Mouse (Mus musculus): ENCODE data around the gene Cit. TPM values are rescaled to one million over a fixed set of nuclear protein-coding genes. Genes with fewer than 3 reads are reported as not detected.

Cit gene
- polyA plus RNA-seq, 1 experiment from 2014 or later: 5.4 TPM

DNA sequence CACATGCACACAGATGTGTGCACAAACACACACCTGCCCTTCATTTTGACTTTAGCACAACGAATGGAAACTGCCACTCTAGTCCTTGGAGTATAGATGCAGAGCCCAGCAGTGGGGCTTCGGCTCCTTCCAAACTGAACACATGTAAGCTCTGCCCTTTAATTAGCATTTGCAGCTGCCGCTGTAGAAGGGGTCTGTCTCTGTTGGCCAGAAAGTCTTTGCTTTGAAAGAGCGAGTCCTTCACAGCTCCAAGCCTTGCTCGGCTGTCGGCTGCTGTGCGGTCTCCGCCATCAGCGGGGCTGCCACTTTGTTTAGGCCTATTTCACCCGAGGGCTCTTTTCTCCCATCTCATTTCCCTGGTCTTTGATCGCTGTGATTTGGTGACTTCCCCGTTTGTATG lies 23.5 kb downstream of the Cit start:
- no peak overlapping the region for H3K4me3 ChIP-seq (ENCODE audit: low read depth, low read length)
- H3K4me2 ChIP-seq (replicated peaks; ENCODE audit: low read depth): no peak overlapping the region
- TF ChIP-seq EP300 (optimal IDR thresholded peaks at IDR 0.05): no peak
- TF ChIP-seq CTCF (IDR thresholded peaks at IDR 0.05; ENCODE audit: low read depth): no peak
- no peaks in the 10 kb centered on the region for H3K4me1 ChIP-seq (replicated peaks; ENCODE audit: control insufficient read depth, insufficient read depth)
- H3K27ac ChIP-seq (replicated peaks): no peak overlapping the region
- H3K9me3 ChIP-seq (ENCODE audit: control insufficient read depth, low read length): no peaks in the 10 kb centered on the region
- H3K36me3 ChIP-seq (ENCODE audit: control insufficient read depth, insufficient read depth, low read length): no peaks in the 10 kb centered on the region
- ATAC-seq (ENCODE audit: low FRiP score, low TSS enrichment): no peak
- H3K27me3 ChIP-seq (ENCODE audit: control insufficient read depth, insufficient read depth, low read length): no peaks in the 10 kb centered on the region
- WGBS: 92% methylated on average over 12 of the region's 12 CpGs
- H3K9ac ChIP-seq (ENCODE audit: low read length): no peak overlapping the region
- no peak for DNase-seq (ENCODE audit: low spot score)

DNA sequence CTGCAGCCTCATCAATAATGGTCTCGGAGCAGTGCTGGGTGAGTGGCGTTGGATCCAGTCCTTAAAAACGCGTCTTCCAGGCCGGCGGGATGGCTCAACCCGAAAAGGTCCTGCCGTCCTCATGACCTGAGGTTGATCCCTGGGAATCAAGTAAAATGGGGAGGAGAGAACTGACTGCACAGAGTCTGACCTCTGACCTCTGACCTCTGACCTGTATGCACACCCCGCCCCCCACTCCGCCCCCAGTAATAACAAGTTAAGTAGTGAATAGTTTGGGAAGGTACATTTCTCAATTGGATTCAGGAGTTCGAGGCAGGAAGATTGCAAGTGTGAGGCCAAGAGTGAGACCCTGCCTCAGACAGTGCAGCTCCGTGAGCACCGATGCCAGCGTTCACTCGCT lies 24.1 kb downstream of the Cit start:
- TF ChIP-seq EP300 (optimal IDR thresholded peaks at IDR 0.05) (no peak), CTCF (IDR thresholded peaks at IDR 0.05; ENCODE audit: low read depth) (no peak)
- H3K9ac ChIP-seq (ENCODE audit: low read length): no peak overlapping the region
- no peaks in the 10 kb centered on the region for H3K9me3 ChIP-seq (ENCODE audit: control insufficient read depth, low read length)
- no peaks in the 10 kb centered on the region for H3K4me1 ChIP-seq (replicated peaks; ENCODE audit: control insufficient read depth, insufficient read depth)
- no peak overlapping the region for H3K4me3 ChIP-seq (ENCODE audit: low read depth, low read length)
- ATAC-seq (ENCODE audit: low FRiP score, low TSS enrichment): no peak
- no peak for DNase-seq (ENCODE audit: low spot score)
- H3K36me3 ChIP-seq (ENCODE audit: control insufficient read depth, insufficient read depth, low read length): no peaks in the 10 kb centered on the region
- H3K27me3 ChIP-seq (ENCODE audit: control insufficient read depth, insufficient read depth, low read length): no peaks in the 10 kb centered on the region
- 90% methylated on average over 15 of the region's 15 CpGs for WGBS
- no peak overlapping the region for H3K4me2 ChIP-seq (replicated peaks; ENCODE audit: low read depth)
- H3K27ac ChIP-seq (replicated peaks): no peak overlapping the region

DNA sequence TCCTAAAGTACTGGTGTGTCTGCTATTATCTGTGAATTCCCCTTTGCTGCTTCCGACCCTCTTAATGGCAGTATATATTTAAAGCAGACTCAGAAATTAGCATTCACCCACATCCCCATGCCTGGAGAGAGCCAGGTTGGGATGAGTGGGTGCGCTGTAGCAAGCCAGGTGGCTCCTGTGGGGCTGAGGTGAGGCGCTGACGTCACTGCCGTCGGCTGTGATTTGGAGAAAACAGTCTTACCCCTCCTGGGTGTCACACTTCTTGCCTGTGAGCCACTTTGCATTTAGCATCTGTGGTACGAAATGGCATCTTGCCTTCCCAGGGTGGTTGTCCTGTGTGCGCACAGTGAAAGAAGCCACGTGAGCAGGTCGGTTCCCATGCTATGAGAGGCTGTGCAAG lies 26.1 kb downstream of the Cit start:
- Histone ChIP-seq H3K27ac (replicated peaks) (no peak overlapping the region), H3K4me1 (replicated peaks; ENCODE audit: control insufficient read depth, insufficient read depth) (no peaks in the 10 kb centered on the region), H3K36me3 (ENCODE audit: control insufficient read depth, insufficient read depth, low read length) (no peaks in the 10 kb centered on the region), H3K9me3 (ENCODE audit: control insufficient read depth, low read length) (no peaks in the 10 kb centered on the region), H3K4me3 (ENCODE audit: low read depth, low read length) (no peak overlapping the region), H3K27me3 (ENCODE audit: control insufficient read depth, insufficient read depth, low read length) (no peaks in the 10 kb centered on the region), H3K4me2 (replicated peaks; ENCODE audit: low read depth) (no peak overlapping the region), H3K9ac (ENCODE audit: low read length) (no peak overlapping the region)
- no peak for ATAC-seq (ENCODE audit: low FRiP score, low TSS enrichment)
- TF ChIP-seq CTCF (IDR thresholded peaks at IDR 0.05; ENCODE audit: low read depth) (no peak), EP300 (optimal IDR thresholded peaks at IDR 0.05) (no peak)
- WGBS: 94% methylated on average over 10 of the region's 10 CpGs
- DNase-seq (ENCODE audit: low spot score): no peak

DNA sequence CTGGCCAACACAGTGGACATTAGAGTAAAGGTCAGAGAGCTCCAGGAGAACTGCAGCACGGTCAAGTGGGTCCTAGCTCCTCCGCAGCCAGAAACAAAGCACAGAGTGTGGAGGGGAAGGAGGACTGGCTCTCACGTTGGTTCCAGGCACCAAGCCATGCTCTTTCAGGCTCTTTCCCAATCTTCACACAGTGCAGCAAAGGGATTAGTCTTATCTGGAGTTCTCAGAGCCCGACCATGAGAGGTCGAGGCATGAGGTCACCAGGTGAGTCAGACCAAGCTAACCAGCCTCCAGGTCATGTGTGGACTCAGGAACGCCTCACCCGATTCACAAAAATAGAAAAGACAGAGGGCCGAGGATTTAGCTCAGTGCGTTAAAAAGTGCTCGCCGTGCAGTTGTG lies 27.0 kb downstream of the Cit start:
- H3K36me3 ChIP-seq (ENCODE audit: control insufficient read depth, insufficient read depth, low read length): no peaks in the 10 kb centered on the region
- H3K4me3 ChIP-seq (ENCODE audit: low read depth, low read length): no peak overlapping the region
- peak; percentile 57 for DNase-seq (ENCODE audit: low spot score)
- no peak overlapping the region for H3K27ac ChIP-seq (replicated peaks)
- ATAC-seq (ENCODE audit: low FRiP score, low TSS enrichment): peak; percentile 89
- no peak overlapping the region for H3K4me2 ChIP-seq (replicated peaks; ENCODE audit: low read depth)
- no peak for TF ChIP-seq EP300 (optimal IDR thresholded peaks at IDR 0.05)
- no peak for TF ChIP-seq CTCF (IDR thresholded peaks at IDR 0.05; ENCODE audit: low read depth)
- no peaks in the 10 kb centered on the region for H3K9me3 ChIP-seq (ENCODE audit: control insufficient read depth, low read length)
- 66% methylated on average over 11 of the region's 11 CpGs for WGBS
- no peaks in the 10 kb centered on the region for H3K4me1 ChIP-seq (replicated peaks; ENCODE audit: control insufficient read depth, insufficient read depth)
- no peaks in the 10 kb centered on the region for H3K27me3 ChIP-seq (ENCODE audit: control insufficient read depth, insufficient read depth, low read length)
- H3K9ac ChIP-seq (ENCODE audit: low read length): no peak overlapping the region

DNA sequence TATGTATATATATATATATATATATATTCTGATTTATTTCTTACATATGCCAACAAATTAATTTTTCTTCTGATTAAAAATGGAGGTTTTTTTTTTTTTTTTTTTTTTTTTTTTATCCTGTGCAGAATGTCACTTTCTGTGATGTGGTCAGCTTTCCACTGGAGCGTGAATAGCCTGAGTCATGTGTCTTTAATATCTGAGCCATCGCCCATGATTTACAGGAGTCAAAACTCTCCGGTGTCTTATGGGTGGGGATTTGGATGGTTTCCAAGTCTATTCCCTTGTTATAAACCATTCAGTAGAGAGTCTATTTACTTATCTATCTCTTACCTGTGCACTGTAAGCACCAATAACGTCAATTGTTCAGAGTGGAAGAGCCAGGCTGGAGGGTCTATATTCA lies 27.9 kb downstream of the Cit start:
- H3K4me3 ChIP-seq (ENCODE audit: low read depth, low read length): no peak overlapping the region
- H3K36me3 ChIP-seq (ENCODE audit: control insufficient read depth, insufficient read depth, low read length): no peaks in the 10 kb centered on the region
- no peaks in the 10 kb centered on the region for H3K27me3 ChIP-seq (ENCODE audit: control insufficient read depth, insufficient read depth, low read length)
- no peak for TF ChIP-seq CTCF (IDR thresholded peaks at IDR 0.05; ENCODE audit: low read depth)
- TF ChIP-seq EP300 (optimal IDR thresholded peaks at IDR 0.05): no peak
- no peak overlapping the region for H3K27ac ChIP-seq (replicated peaks)
- no peak for ATAC-seq (ENCODE audit: low FRiP score, low TSS enrichment)
- H3K4me1 ChIP-seq (replicated peaks; ENCODE audit: control insufficient read depth, insufficient read depth): no peaks in the 10 kb centered on the region
- H3K9me3 ChIP-seq (ENCODE audit: control insufficient read depth, low read length): no peaks in the 10 kb centered on the region
- WGBS: 35% methylated on average over 4 of the region's 4 CpGs
- DNase-seq (ENCODE audit: low spot score): no peak
- H3K9ac ChIP-seq (ENCODE audit: low read length): no peak overlapping the region
- no peak overlapping the region for H3K4me2 ChIP-seq (replicated peaks; ENCODE audit: low read depth)

DNA sequence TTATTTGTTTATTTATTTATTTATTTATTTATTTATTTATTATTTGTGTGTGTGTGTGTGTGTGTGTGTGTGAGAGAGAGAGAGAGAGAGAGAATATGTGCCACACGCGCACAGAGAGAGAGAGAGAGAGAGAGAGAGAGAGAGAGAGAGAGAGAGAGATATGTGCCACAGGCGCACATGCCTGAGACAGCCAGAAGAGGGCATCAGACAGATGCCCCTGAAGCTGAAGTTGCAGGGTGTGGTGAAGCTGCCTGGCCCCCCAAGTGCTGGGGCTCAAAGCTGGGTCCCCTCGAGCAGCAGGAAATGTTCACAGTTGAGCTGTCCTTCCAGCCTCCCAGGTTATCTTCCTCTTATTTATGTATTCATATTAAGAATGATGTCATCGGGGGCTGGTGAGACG lies 32.3 kb downstream of the Cit start:
- TF ChIP-seq CTCF (IDR thresholded peaks at IDR 0.05; ENCODE audit: low read depth) (peak; percentile 41), EP300 (optimal IDR thresholded peaks at IDR 0.05) (no peak)

More for the DNA sequence above, 32.3 kb downstream of the Cit start:
- Histone ChIP-seq H3K9me3 (ENCODE audit: control insufficient read depth, low read length) (no peaks in the 10 kb centered on the region), H3K4me2 (replicated peaks; ENCODE audit: low read depth) (no peak overlapping the region), H3K27ac (replicated peaks) (no peak overlapping the region), H3K4me3 (ENCODE audit: low read depth, low read length) (no peak overlapping the region), H3K36me3 (ENCODE audit: control insufficient read depth, insufficient read depth, low read length) (no peaks in the 10 kb centered on the region), H3K9ac (ENCODE audit: low read length) (no peak overlapping the region), H3K4me1 (replicated peaks; ENCODE audit: control insufficient read depth, insufficient read depth) (no peaks in the 10 kb centered on the region), H3K27me3 (ENCODE audit: control insufficient read depth, insufficient read depth, low read length) (no peaks in the 10 kb centered on the region)
- DNase-seq (ENCODE audit: low spot score) (no peak), ATAC-seq (ENCODE audit: low FRiP score, low TSS enrichment) (no peak)
- 84% methylated on average over 6 of the region's 6 CpGs for WGBS
